Mouse (Mus musculus) intestine, embryonic 14.5 days (tissue): ENCODE results near the gene Dab2ip. TPM values are rescaled to one million over a fixed set of nuclear protein-coding genes. Genes with fewer than 3 reads are reported as not detected.

Experiments
- polyA plus RNA-seq: library from polyadenylated mRNA; unstranded; fragments of >200 nt; fragmentation: Nextera tagmentation; extraction: Ambion mirVana; gene quantifications from 2 replicates; pipeline ENCODE4 v1.2.1, GENCODE M21; 2014

Dab2ip gene
- polyA plus RNA-seq, 1 experiment from 2014 or later: 47.8 TPM

Other genes with a start within 250 kb of the Dab2ip start
- gene Stom, start 221.3 kb upstream of the Dab2ip start, polyA plus RNA-seq: 62.7 and 77.2 TPM in 2 replicates
- not detected in 2 replicates for gene 4930568D16Rik, start 190.5 kb upstream of the Dab2ip start, polyA plus RNA-seq
- gene 4930402F06Rik, start 161.1 kb upstream of the Dab2ip start, polyA plus RNA-seq: not detected in 2 replicates
- gene Ggta1, start 95.0 kb upstream of the Dab2ip start, polyA plus RNA-seq: 20.1 and 20.8 TPM in 2 replicates